Mouse (Mus musculus) embryonic fibroblast, embryonic 13.5 days (primary cell): Measurements from ENCODE around the gene Ins2.

ENCODE experiments used
- CTCF ChIP-seq: IDR thresholded peaks from 2 replicates; pipeline ENCODE4 v1.5.1; 2011; ENCODE audit warnings: mild to moderate bottlenecking, control low read depth, low read length, moderate library complexity, borderline replicate concordance; ENCODE audit not compliant: insufficient read depth
- POLR2A ChIP-seq: IDR thresholded peaks from 2 replicates; pipeline ENCODE4 v1.6.1; 2011; ENCODE audit warnings: low read depth, mild to moderate bottlenecking, control low read depth, low read length, moderate library complexity

GRCm38 (mm10) chr7:142663931-142664421, 79.2 kb downstream of the Ins2 start:
- TF ChIP-seq POLR2A (no peak), CTCF (no peak)
